In the genomic region with DNA sequence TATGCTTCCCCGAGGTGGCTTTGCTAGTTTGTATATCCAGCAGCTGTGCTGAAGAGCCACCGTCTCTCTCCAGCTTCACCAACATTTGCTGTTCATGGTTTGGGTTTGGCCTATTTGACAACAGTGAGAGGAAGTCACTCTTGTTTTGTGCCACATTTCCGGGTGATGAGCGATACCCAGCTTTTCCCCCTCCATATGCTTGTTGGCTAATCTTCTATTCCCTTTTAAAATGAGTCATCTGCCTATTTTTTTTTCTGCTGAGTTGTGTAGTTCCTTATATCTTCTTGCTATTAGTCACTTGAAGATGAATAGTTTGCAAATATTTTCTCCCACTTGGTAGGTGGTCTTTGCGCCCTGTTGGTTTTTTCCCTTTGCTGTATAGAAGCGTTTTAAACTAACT, we compare ENCODE assay signal across 28 mouse cellular contexts. TPM values are rescaled to one million over a fixed set of nuclear protein-coding genes. Genes with fewer than 3 reads are reported as not detected.
"Had no signal": no experiment of that assay in that cellular context is flagged by ENCODE, and none has a peak within 500 bp of the region (broad histone marks: within the 10 kb centered on the region; RNA-seq: fewer than 3 reads in every experiment).

No protein-coding gene starts in this region.

- H3K36me3 ChIP-seq: liver, embryonic 13.5 days; midbrain, embryonic 10.5 days; midbrain, embryonic 13.5 days; stomach, embryonic 15.5 days had no signal

- ATAC-seq: intestine, embryonic 16.5 days; midbrain, embryonic 13.5 days had no signal

- H3K27ac ChIP-seq: left cerebral cortex, adult 2 months; liver, embryonic 13.5 days; midbrain, embryonic 10.5 days; midbrain, embryonic 13.5 days; stomach, embryonic 15.5 days had no signal

- H3K9me3 ChIP-seq: liver, embryonic 13.5 days; megakaryocyte, embryonic 14.5 days; midbrain, embryonic 10.5 days; midbrain, embryonic 13.5 days; stomach, embryonic 15.5 days had no signal

- DNase-seq: kidney, adult 18-20 months; kidney, adult 9 months; kidney, postnatal 14 days; kidney, postnatal 4 days; liver, embryonic 13.5 days; lung, embryonic 14.5 days; lung, postnatal 10 days; lung, postnatal 4 days; thymus, postnatal 25 days had no signal

- H3K4me3 ChIP-seq: left cerebral cortex, adult 2 months; liver, embryonic 13.5 days; megakaryocyte, embryonic 14.5 days; midbrain, embryonic 10.5 days; midbrain, embryonic 13.5 days; stomach, embryonic 15.5 days had no signal

- H3K4me2 ChIP-seq: liver, embryonic 13.5 days; lung, embryonic 14.5 days; midbrain, embryonic 13.5 days; stomach, embryonic 15.5 days had no signal

- H3K27me3 ChIP-seq: liver, embryonic 13.5 days; midbrain, embryonic 13.5 days; stomach, embryonic 15.5 days had no signal

- H3K9ac ChIP-seq: liver, embryonic 13.5 days; lung, embryonic 14.5 days; midbrain, embryonic 13.5 days; stomach, embryonic 15.5 days had no signal

- H3K4me1 ChIP-seq: megakaryocyte, embryonic 14.5 days had no signal

RNA-seq across cellular contexts. Expression of a gene that starts 43.9 kb away (rescaled TPM):
- total RNA-seq: layer of hippocampus, adult 18-20 months; layer of hippocampus, postnatal 25 days; left cerebral cortex, adult 2 months; left cerebral cortex, postnatal 10 days; left cerebral cortex, postnatal 36 days; liver, adult 2 months; midbrain, postnatal 0 days had no signal
- polyA plus RNA-seq: intestine, embryonic 16.5 days; kidney, embryonic 16.5 days; limb, embryonic 11.5 days; limb, embryonic 14.5 days; liver, adult 2 months; liver, embryonic 13.5 days; liver, embryonic 16.5 days; lung, embryonic 14.5 days; midbrain, embryonic 10.5 days; midbrain, embryonic 13.5 days; midbrain, postnatal 0 days; neural tube, embryonic 11.5 days; neural tube, embryonic 14.5 days; stomach, embryonic 15.5 days; thymus, postnatal 0 days had no signal
